Mouse (Mus musculus): ENCODE data around the gene Cmtm1. TPM values are rescaled to one million over a fixed set of nuclear protein-coding genes. Genes with fewer than 3 reads are reported as not detected.
"Not testable (repeated sequence)": the region's sequence is repeated elsewhere in the genome, so short reads cannot be mapped to it uniquely, and the experiment has no call there.

The Cmtm1 gene
- total RNA-seq, 4 experiments from 2014 or later: not detected

- DNase-seq (ENCODE audit: low spot score in 2 of 2): not testable (repeated sequence)
These were observed 11.3 kb upstream of the Cmtm1 start, which contains the start of gene Gm11020 for GRCm38 (mm10) chr8:104321267-104321666. Gene Gm11020, plus strand, starts transcription at chr8:104321567.

DNA sequence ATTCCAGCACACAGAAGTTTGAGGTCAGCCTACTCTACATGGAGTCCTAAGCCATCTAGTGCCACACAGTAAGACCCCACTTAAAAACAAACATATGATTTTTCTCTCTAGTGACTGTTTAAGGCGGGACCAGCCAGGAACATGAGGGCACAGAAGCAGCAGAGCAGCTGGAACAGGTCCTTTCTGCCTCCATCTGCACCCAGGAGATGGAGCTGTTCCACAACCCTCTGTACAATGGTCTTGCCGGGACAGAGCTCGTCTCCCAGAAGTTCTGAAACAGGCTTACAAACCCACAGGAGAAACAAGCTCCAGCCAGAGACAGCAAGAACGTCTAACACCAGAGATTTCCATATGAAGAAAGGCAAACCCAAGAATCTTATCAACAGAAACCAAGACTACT, 3.4 kb upstream of the Cmtm1 start:
- DNase-seq (ENCODE audit: low spot score in 2 of 2): no peak

DNA sequence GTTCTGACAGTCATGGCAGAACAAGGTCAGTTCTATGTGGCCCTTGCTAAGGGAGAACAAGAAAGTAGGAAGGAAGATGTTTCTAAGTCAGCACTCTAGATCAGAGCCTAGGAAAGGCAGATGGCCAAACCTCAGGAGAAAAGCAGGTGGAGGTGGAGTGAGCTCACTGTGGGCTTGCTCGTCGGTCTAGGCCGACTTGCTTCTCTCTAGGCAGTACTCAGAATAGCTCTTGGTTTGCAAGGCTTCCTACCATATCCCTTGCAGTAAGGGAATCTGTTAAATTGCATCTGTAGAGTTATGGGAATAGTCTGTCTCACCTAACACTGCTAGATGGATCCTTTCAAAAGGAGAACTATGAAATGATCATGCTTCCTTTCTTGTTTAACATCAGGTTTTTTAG, 2.1 kb upstream of the Cmtm1 start:
- not testable (repeated sequence) for DNase-seq (ENCODE audit: low spot score in 2 of 2)

GRCm38 (mm10) chr8:104308341-104308740, 1.6 kb downstream of the Cmtm1 start:
- DNase-seq (ENCODE audit: low spot score in 2 of 2): not testable (repeated sequence)

DNA sequence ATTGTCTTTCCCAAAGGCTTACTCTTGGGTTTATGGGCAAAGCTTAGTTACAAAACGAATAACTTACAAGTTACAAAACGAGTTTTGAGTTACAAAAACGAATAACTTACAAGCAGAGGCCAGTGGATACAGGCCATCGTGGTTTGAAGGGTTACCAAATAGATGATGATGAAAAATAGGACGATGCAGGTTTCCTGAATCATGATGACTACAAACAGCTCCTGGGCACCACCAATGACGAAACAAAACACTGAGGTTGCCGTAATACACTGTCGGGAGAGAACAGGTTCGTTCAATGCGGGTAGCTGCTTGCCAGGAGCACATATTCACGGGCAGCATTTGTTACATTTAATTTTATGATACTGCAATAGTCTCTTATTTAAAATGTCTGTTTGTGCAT, 5.0 kb downstream of the Cmtm1 start:
- no peak for DNase-seq (ENCODE audit: low spot score in 2 of 2)

DNA sequence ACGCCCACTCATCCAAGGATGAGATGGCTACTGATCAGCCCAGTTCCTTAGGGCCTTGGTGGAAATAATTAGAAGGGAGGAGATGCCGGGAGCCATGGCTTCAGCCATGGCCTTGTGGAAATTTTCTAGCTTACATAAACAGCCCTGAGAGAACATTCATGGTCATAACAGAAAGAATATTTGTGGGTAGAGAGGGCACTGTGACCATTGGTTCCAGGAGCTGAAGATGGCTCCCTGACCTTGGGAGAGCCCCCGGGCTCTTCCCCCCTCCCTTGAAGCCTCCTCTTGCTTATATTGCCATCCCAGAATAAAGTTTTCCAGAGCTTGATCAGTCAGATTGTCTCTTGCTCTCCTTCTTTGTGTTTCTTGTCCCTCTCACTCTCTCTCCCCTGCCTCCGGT, 7.4 kb downstream of the Cmtm1 start:
- DNase-seq (ENCODE audit: low spot score in 2 of 2): not testable (repeated sequence)

GRCm38 (mm10) chr8:104301577-104301976, 8.4 kb downstream of the Cmtm1 start:
- not testable (repeated sequence) for DNase-seq (ENCODE audit: low spot score in 2 of 2)

DNA sequence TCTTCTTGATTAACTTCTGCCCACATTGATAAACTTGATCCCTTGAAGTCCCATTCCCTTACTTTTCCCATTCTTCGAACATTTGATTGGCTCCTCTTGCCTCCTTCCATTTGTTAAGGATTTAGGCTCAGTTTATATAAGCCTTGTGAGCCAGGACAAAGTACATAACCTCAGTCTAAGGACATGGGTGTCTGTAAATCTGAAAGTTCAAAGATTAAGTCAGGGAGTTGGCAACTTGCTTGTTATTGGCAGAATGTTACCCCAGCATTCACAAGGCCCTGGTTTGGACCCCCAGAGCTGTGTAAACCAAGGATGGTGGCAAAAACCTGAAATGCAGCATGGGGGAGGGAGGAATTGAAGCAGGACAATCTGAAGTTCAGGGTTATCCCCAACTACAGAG, 15.5 kb downstream of the Cmtm1 start:
- no peak for DNase-seq (ENCODE audit: low spot score in 2 of 2)

DNA sequence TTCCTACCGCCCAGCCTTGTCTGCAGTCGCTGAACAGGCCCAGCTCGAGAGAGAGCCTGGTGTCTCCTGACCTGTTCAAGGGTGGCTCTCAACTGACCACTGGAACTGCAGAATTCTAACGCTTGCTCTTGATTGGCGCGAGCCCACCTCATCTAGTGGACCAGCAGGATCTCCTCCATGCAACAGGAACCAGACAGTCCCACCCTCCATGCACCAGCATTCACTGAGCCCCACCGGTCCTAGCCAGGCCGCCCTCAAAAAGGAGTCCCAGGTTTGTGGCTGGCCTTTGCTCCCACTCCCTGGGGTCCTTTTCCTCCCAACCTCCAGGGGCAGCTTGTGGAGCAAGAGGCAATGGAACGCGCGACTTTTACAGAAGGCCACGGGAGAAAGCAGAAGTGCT, 16.9 kb downstream of the Cmtm1 start, which contains the start of gene Cmtm2a:
Cmtm2a (minus strand) TSS at position 101 of the 400 bp plus-strand sequence.
- not testable (repeated sequence) for DNase-seq (ENCODE audit: low spot score in 2 of 2)

GRCm38 (mm10) chr8:104268937-104269440, 41.0 kb downstream of the Cmtm1 start:
- no peak for DNase-seq (ENCODE audit: low spot score in 2 of 2)

DNA sequence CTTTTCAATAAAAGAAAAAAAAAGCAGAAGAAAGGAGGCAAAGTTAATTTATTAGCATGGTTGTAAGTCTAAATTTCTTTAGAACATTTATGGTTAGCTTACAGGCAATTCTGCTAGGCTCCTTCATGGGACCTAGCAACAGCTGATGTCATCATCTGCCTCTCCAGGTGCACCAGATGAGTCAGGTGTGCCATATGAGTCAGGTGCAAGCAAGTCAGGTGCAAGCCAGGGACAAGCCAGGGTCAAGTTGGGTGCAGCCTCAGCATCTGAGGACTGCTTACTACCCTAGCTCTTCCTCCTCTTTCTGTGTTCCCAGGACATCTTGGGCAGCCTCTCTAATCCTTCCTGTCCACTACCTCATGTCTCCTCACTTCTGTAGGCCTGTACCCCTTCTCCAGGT, 41.6 kb downstream of the Cmtm1 start:
- no peak for DNase-seq (ENCODE audit: low spot score in 2 of 2)

DNA sequence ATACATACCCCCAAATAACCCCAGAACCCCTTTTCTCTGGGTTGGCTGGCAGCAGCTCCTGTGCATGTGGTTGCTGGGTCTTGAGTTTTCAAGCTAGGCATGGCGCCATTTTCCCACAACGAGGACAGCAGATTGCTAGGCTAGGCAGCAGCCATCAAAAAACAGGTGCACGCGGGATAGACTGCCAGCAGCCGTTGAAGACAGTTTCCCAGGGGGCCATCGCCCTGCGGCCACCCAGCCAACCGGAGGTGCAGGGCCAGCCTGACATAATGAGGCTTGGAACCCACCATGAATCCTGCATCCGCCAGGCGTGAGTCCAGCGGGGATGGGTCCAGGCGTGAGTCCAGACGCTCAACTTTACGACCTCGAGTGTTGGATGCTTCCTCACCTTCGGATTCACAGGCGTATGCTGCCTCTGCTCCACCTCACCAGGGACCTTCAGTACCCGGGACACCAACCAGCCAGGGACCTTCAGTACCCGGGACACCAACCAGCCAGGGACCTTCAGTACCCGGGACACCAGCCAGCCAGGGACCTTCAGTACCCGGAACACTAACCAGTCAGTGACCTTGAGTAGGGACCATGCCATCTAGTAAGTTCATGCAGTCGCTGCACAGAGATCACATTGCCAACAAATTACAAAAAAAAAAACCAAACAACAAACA, 45.5 kb downstream of the Cmtm1 start:
- DNase-seq (ENCODE audit: low spot score in 2 of 2): not testable (repeated sequence)

GRCm38 (mm10) chr8:104261802-104262201, 48.1 kb downstream of the Cmtm1 start:
- not testable (repeated sequence) for DNase-seq (ENCODE audit: low spot score in 2 of 2)

DNA sequence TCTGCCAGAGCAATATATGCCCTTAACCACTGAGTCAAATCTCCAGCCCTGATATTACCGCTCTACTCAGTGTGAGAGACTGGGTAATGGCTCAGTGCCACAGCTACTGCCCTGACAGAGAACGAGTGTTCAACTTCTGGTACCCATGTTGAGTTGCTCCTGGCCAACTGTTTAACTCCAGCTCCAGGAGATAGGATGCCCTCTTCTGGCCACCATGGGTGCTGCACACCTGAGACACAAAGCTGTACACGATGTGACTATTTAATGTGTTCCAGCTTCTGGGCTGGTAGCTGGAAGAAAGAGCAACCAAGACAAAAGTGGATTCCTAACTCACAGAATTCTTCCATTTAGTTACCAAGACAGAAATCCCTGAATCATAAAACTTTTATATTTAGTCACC, 56.9 kb downstream of the Cmtm1 start:
- DNase-seq (ENCODE audit: low spot score in 2 of 2): no peak

- no peak for DNase-seq (ENCODE audit: low spot score in 2 of 2)
These were observed 58.5 kb downstream of the Cmtm1 start for GRCm38 (mm10) chr8:104251461-104251860.

GRCm38 (mm10) chr8:104250439-104251367, 59.2 kb downstream of the Cmtm1 start, which contains the start of gene Cklf:
Gene Cklf, plus strand, starts transcription at chr8:104250861.
- DNase-seq (ENCODE audit: low spot score in 2 of 2): peak; percentile 77 to 84

DNA sequence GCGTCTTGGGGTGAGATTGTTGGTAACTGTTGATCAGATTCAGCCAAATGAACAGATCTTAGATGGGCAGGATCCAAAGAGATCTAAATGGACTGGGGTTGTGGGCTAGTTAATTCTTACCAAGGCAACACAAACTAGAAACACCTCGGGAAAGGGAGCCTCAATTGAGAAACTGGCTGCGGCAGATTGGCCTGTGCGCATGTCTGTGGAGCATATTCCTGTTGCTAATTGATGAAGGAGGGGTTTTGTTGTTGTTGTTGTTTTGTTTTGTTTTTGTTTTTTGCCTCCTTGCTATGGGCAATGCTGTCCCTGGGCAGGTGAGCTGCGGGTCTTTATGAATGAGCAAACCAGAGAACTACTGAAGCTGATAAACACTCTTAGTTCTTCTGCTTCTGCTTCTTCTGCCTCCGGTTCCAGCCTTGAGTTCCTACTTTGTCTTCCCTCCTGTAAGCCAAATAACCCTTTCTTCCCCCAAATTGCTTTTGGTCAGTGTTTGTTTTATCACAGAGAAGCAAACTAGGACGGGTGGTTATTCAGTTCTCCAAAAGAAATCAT, 60.4 kb downstream of the Cmtm1 start:
- DNase-seq (ENCODE audit: low spot score in 2 of 2): no peak

- peak; percentile 46 to 50 for DNase-seq (ENCODE audit: low spot score in 2 of 2)
These were observed 61.7 kb downstream of the Cmtm1 start, which contains the start of gene Tk2 for GRCm38 (mm10) chr8:104248276-104248675. Gene Tk2, minus strand, starts transcription at chr8:104248558.

- no peak for DNase-seq (ENCODE audit: low spot score in 2 of 2)
These were observed 62.1 kb downstream of the Cmtm1 start for GRCm38 (mm10) chr8:104247908-104248275.

- no peak for DNase-seq (ENCODE audit: low spot score in 2 of 2)
These were observed 62.7 kb downstream of the Cmtm1 start for GRCm38 (mm10) chr8:104247054-104247907.

- DNase-seq (ENCODE audit: low spot score in 2 of 2): no peak
These were observed 63.3 kb downstream of the Cmtm1 start for GRCm38 (mm10) chr8:104246621-104247020.

All from gastrocnemius, adult 8-10 months (tissue).